Mouse (Mus musculus) G1E (cell line): ENCODE measurements around the gene Dach2. TPM values are rescaled to one million over a fixed set of nuclear protein-coding genes. Genes with fewer than 3 reads are reported as not detected.

ENCODE experiments used
- ATAC-seq: 2 replicates; pipeline ENCODE4 v1.8.0; 2016; ENCODE audit warnings: mild to moderate bottlenecking; ENCODE audit not compliant: insufficient number of reproducible peaks, poor library complexity, low FRiP score, severe bottlenecking; ENCODE audit errors: extremely low read depth
- DNase-seq: peaks from one replicate; pipeline ENCODE4 v3.0.0; 2012; ENCODE audit warnings: low spot score
- H3K27me3 ChIP-seq: 2 replicates; pipeline ENCODE4 v1.6.1; 2012; ENCODE audit warnings: mild to moderate bottlenecking, low read length, inconsistent platforms; ENCODE audit not compliant: insufficient read depth
- H3K36me3 ChIP-seq: replicated peaks from 2 replicates; pipeline ENCODE3; 2012; ENCODE audit warnings: mild to moderate bottlenecking, inconsistent platforms
- H3K4me1 ChIP-seq: 2 replicates; pipeline ENCODE4 v1.6.1; 2012; ENCODE audit warnings: low read depth, low read length, inconsistent platforms, mixed read lengths; ENCODE audit not compliant: insufficient read depth
- H3K4me3 ChIP-seq: 2 replicates; pipeline ENCODE4 v1.5.1; 2012; ENCODE audit warnings: low read depth, mild to moderate bottlenecking, inconsistent platforms, low read length, moderate library complexity, mixed read lengths
- H3K9me3 ChIP-seq: replicated peaks from 2 replicates; pipeline ENCODE4 v1.6.1; 2012; ENCODE audit warnings: inconsistent platforms
- CTCF ChIP-seq: IDR thresholded peaks from 2 replicates; pipeline ENCODE4 v1.5.1; 2012; ENCODE audit warnings: low read depth, low read length, inconsistent platforms, mixed read lengths
- GATA1 ChIP-seq: IDR thresholded peaks from 2 replicates; pipeline ENCODE4 v1.6.1; 2012; ENCODE audit warnings: borderline replicate concordance, low read length, inconsistent platforms, mixed read lengths
- GATA2 ChIP-seq: IDR thresholded peaks from 2 replicates; pipeline ENCODE4 v1.6.1; 2012; ENCODE audit warnings: low read depth, low read length, inconsistent platforms, borderline replicate concordance
- POLR2AphosphoS5 ChIP-seq: IDR thresholded peaks from 2 replicates; pipeline ENCODE4 v1.6.1; 2012; ENCODE audit warnings: low read depth, low read length, inconsistent platforms; ENCODE audit not compliant: insufficient replicate concordance
- TAL1 ChIP-seq: conservative IDR thresholded peaks from 2 replicates; pipeline ENCODE4 v1.6.1; 2012; ENCODE audit warnings: low read depth, low read length, inconsistent platforms, mixed read lengths
- polyA plus RNA-seq: library from polyadenylated mRNA; stranded (reverse); fragments of >175 nt; gene quantifications from 2 replicates; pipeline ENCODE4 v1.2.3, GENCODE M21; 2012
- total RNA-seq, 2 experiments: library from RNA; stranded (forward) in 1 of 2; stranded (reverse) in 1 of 2; fragments of 200-1000 nt in 1 of 2; fragments of >200 nt in 1 of 2; fragmentation: Nextera tagmentation in 1 of 2; gene quantifications; 2 replicates each; pipeline ENCODE4 v1.2.3; 2014 to 2017

Dach2 gene
- total and polyA plus RNA-seq, 3 experiments = 0.11 to 0.38 TPM; not detected in 1

DNA sequence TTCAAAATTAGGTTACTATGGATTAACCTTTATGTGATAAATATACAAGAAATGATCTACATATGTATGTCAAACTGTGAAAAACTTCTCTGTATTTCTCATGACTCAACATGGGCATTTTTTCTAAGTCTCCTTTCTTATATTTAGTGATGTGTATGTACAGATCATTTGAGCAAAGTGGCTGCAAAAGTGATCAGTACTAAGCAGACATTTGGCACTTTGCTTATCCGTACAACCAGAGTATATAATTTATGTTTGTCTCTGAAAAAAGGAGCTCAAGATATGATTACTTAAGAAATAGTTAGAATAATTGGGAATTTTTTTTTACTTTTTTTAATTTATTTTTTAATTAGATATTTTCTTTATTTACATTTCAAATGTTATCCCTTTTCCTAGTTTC is 111.4 kb downstream of the Dach2 start:
- Histone ChIP-seq H3K9me3 (no peaks in the 10 kb centered on the region), H3K4me3 (no peak overlapping the region), H3K36me3 (no peaks in the 10 kb centered on the region), H3K27me3 (no peaks in the 10 kb centered on the region), H3K4me1 (no peaks in the 10 kb centered on the region)
- no peak for TF ChIP-seq GATA2
- no peak for TF ChIP-seq POLR2AphosphoS5
- TF ChIP-seq TAL1 = no peak
- no peak for TF ChIP-seq CTCF
- no peak for TF ChIP-seq GATA1
- ATAC-seq = no peak
- no peak for DNase-seq

DNA sequence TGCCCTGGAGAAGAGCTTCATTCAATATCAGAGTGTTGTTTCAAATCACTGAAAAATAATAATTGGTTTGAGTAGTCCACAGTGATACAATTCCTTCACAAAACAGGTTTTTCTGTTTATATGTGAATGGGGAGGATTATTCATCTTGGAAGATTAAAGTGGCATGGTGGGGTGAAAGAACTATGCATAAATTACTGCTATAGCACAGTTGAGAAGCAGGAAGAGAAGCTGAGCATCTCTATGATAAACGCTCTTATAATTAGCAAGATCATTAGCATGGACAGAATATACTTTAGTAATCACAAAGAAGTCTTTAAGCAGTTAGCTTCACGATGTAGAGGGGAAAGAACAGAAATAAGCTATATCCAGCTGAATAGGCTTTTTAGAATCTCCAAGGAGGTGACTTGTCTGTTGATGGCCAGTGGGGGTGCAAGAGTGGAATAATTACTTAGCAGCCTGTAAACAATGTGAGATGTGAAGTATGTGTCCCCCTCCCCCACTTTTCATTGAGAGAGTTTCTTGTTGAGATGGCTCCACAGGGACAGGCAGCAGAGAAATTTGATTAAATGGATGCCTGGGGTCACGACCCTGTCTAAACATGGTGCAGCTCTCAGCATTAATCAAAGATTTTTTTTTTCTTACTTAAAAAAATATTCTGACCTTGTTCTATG is 124.3 kb downstream of the Dach2 start:
- ATAC-seq (no peak), DNase-seq (no peak)
- no peak for TF ChIP-seq POLR2AphosphoS5
- no peak for TF ChIP-seq CTCF
- TF ChIP-seq GATA2 = no peak
- TF ChIP-seq TAL1 = no peak
- no peak for TF ChIP-seq GATA1
- no peaks in the 10 kb centered on the region for H3K36me3 ChIP-seq
- H3K9me3 ChIP-seq = no peaks in the 10 kb centered on the region
- no peaks in the 10 kb centered on the region for H3K4me1 ChIP-seq
- no peak overlapping the region for H3K4me3 ChIP-seq
- H3K27me3 ChIP-seq = no peaks in the 10 kb centered on the region

DNA sequence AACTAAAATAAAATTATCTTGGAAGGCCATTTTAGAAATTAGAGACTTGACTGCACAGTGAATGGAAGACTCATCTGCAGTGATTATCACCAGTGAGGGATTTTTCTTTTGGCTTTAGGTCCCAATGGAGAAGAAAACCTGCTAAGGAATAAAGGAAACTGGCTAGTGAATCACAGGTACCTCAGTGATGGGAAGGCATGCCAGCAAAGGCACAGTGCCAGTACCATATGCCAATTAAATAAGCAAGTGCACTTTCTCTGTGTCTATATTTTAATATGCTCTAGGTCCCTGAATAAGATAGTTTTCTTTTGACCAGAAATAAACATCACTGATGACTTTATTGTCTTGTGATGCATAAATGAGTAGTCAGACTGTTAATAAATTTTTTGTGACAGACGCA is 184.8 kb downstream of the Dach2 start:
- H3K36me3 ChIP-seq = no peaks in the 10 kb centered on the region
- no peak for ATAC-seq
- TF ChIP-seq POLR2AphosphoS5 (no peak), TAL1 (no peak), GATA1 (no peak), CTCF (no peak), GATA2 (no peak)
- no peaks in the 10 kb centered on the region for H3K4me1 ChIP-seq
- DNase-seq = no peak
- H3K27me3 ChIP-seq = no peaks in the 10 kb centered on the region
- H3K4me3 ChIP-seq = no peak overlapping the region
- no peaks in the 10 kb centered on the region for H3K9me3 ChIP-seq

DNA sequence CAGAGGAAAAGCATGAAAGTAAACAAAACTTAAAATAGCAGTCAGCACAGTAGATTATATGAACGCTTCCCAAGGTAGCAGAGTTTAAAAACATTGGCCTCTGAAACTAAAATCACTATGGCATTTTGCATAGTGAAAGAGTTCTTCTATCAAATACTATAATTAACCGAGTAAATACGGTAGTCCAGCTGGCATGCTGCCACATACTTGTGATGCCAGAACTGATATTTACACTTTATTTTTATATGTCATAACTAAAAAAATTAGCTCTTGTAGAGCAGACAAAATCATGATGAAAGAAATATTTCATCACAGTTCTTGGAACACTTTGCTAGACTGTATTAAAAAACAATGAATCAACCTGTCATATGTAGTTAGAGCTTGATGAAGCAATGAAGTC is 247.8 kb downstream of the Dach2 start:
- TF ChIP-seq CTCF = no peak
- no peak for TF ChIP-seq GATA2
- TF ChIP-seq TAL1 = no peak
- no peak for TF ChIP-seq POLR2AphosphoS5
- no peak for TF ChIP-seq GATA1
- no peaks in the 10 kb centered on the region for H3K4me1 ChIP-seq
- no peaks in the 10 kb centered on the region for H3K9me3 ChIP-seq
- no peak overlapping the region for H3K4me3 ChIP-seq
- H3K36me3 ChIP-seq = no peaks in the 10 kb centered on the region
- no peak for DNase-seq
- ATAC-seq = no peak
- no peaks in the 10 kb centered on the region for H3K27me3 ChIP-seq

DNA sequence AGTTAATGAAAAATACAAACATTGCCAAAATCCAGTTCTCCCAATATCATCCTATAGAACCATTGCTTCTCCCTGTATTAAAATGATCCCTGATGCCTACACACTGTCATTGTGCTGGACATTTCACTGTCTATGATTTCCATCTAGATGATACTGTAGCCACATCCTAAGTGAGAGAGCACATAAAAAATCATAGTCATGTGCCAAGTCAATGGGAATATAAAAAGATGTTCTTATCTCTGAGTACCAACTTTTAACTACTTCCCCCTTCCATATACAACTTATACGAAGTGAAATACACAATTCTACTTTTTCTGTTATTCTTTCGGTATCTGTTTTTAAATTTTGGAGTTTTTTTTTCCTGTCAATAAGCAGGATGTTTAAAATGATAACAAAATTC is 266.6 kb downstream of the Dach2 start:
- Histone ChIP-seq H3K4me1 (no peaks in the 10 kb centered on the region), H3K9me3 (no peaks in the 10 kb centered on the region), H3K27me3 (no peaks in the 10 kb centered on the region), H3K36me3 (no peaks in the 10 kb centered on the region), H3K4me3 (no peak overlapping the region)
- ATAC-seq (no peak), DNase-seq (no peak)
- TF ChIP-seq CTCF = no peak
- no peak for TF ChIP-seq TAL1
- TF ChIP-seq POLR2AphosphoS5 = no peak
- no peak for TF ChIP-seq GATA2
- no peak for TF ChIP-seq GATA1

DNA sequence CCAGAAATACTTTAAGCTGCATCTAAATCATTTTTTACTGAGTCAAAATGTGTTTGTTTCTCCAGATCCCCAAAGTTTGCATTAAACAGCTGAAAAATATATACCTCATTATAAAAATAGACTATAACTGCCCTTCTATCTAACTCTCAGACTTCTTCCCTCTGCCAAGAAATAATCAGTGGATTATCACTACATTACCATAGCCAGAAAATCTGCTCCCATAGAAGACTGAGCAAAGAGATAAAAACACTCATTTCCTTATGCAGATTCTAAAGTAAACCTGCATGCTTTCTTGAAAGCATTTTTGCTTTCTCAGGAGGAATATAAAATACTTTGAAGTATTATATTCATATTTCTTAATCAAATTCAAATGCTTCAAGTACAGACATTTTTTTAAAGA is 368.8 kb downstream of the Dach2 start:
- Histone ChIP-seq H3K4me3 (no peak overlapping the region), H3K4me1 (no peaks in the 10 kb centered on the region), H3K27me3 (no peaks in the 10 kb centered on the region), H3K36me3 (no peaks in the 10 kb centered on the region), H3K9me3 (no peaks in the 10 kb centered on the region)
- DNase-seq (no peak), ATAC-seq (no peak)
- no peak for TF ChIP-seq POLR2AphosphoS5
- no peak for TF ChIP-seq GATA1
- TF ChIP-seq CTCF = no peak
- no peak for TF ChIP-seq TAL1
- no peak for TF ChIP-seq GATA2

DNA sequence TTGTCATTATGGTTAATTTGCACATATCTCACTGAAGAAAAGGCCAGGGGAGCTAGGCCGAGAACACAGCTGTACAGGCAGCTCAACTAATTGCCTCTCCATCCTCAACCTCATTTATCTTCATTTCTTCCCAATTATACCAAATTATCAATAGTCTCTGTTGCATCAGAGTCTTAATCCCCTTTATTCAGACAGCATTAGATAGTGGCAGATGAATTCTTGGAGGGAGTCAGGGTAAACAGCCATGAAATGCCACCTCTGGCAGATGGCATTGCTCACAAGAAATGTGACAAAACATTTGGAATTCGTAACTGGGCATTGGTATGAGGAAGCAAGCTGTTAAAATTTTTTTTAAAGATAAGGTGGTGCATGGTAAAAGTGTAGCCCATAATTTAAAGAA is 389.9 kb downstream of the Dach2 start:
- no peaks in the 10 kb centered on the region for H3K27me3 ChIP-seq
- H3K9me3 ChIP-seq = no peaks in the 10 kb centered on the region
- no peak overlapping the region for H3K4me3 ChIP-seq
- TF ChIP-seq GATA1 (no peak), TAL1 (no peak), GATA2 (no peak), POLR2AphosphoS5 (no peak), CTCF (no peak)
- no peak for ATAC-seq
- no peaks in the 10 kb centered on the region for H3K4me1 ChIP-seq
- no peaks in the 10 kb centered on the region for H3K36me3 ChIP-seq
- no peak for DNase-seq
